Mouse (Mus musculus): Measurements from ENCODE around the gene Ttll11.

The Ttll11 gene

DNA sequence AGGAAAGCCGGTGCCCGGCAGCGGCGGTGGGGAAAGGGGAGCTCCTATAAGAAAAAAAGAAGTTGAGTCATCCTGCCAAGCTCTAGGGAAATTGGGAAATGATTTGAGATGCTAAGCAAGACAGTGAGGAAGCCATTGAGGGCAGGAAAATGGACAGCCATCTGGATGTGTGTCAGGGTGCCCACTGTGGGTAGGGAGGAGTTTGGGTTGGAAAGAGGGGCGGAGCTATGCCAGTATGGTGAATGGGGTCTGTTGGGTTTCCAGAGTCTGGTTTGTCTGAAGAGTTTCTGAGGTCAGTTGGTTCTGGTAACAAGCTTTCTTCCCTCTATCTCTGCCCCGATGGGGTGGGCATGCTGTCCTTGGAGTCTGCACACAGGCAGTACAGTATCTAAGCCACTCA, 256.4 kb downstream of the Ttll11 start:
- DNase-seq (ENCODE audit: low spot score in 2 of 2) = no peak

- DNase-seq (ENCODE audit: low spot score in 2 of 2) = no peak
These were observed 256.9 kb downstream of the Ttll11 start for GRCm38 (mm10) chr2:35722821-35723220.

DNA sequence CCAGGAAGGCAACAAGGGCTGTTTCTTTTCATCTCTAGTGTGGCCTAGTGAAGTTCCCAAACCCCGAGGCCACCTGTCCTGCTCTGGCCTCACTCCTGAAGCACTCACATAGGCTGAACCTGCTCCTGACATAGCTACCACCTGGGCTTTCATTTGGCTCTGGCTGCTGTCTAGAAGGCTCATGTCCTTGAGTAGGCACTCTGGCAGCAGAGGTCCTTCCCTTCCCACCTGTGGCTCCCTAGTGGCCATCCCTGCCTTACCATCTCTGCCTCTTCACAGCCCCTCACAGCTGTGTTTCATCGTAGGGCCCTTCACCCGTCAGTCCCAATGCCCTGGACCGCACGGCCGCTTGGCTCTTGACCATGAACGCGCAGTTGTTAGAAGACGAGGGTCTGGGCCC, 258.8 kb downstream of the Ttll11 start:
- no peak for DNase-seq (ENCODE audit: low spot score in 2 of 2)

DNA sequence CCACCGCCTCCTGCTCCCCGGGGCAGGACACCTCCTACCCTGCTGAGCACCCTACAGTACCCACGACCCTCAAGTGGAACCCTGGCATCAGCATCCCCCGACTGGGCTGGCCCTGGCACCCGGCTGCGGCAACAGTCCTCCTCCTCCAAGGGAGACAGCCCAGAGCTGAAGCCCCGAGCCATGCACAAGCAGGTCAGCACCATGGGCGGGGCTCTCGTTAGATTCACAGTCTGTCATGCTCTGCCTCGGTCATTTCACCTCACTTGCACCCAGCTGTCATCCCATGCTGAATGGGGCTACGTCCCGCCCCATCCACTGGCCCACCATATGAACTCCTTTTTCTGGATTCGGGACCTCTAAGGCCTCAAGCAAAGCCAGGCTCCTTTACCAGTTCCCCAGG, 259.2 kb downstream of the Ttll11 start:
- DNase-seq (ENCODE audit: low spot score in 2 of 2) = no peak

DNA sequence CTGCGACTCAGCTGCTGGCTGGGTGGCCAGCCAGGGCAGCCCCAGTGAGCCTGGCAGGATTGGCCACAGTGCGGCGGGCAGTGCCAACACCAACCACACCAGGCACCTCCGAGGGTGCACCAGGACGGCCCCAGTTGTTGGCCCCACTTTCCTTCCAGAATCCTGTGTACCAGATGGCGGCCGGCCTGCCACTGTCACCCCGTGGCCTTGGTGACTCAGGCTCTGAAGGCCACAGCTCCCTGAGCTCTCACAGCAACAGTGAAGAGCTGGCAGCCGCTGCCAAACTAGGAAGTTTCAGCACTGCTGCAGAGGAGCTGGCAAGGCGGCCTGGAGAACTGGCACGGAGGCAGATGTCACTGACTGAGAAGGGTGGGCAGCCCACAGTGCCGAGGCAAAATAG, 259.6 kb downstream of the Ttll11 start:
- peak in 1 of 2 experiments; percentile 52 for DNase-seq (ENCODE audit: low spot score in 2 of 2)

DNA sequence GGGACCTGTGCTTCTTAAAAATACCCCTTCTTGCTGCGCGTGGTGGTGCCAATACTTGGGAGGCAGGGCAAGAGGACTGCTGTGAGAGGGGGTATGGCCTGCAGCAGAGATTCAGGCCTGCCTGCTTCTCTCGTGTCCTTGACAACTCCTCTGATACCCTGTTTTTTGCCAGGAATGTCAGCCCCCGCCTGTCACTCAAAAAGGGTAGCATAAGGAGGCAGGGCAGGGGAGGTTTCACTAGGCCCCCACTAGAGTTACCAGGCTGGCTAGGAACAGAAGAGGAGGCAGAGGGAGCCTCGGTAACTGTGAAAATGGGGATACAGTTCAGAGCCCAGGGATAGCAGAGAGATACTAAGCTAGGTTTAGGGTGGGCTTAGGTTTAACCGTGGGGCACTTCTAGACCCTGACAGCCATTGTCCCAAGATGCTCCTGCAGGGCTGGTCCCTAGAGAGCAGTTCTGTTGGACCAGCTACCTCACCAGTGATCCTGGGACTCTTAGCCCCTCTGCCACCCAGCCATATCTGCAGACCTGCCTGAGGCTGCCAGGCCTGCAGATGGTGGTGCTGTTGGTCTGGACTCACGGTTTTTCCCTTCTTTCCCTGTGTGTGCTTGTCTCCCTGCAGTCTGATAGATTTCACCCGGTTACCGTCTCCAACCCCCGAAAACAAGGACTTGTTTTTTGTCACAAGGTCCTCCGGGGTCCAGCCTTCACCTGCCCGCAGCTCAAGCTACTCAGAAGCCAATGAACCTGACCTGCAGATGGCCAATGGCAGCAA, 260.3 kb downstream of the Ttll11 start:
- no peak for DNase-seq (ENCODE audit: low spot score in 2 of 2)

DNA sequence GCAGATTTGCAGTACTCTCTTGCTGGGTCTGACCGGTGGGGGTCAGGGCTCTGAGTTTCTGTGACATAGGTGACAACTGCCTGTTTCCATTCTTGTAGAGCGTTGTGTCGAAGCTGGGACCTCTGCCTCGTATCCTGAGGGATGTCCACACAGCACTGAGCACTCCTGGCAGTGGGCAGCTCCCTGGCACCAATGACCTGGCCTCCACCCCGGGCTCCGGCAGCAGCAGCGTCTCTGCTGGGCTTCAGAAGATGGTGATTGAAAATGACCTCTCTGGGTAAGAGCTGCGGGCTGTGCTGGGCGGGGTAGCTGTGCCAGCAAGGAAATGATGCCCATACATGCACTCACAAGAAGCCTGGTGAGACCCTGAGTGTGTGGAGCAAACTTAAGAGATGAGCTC, 261.1 kb downstream of the Ttll11 start:
- DNase-seq (ENCODE audit: low spot score in 2 of 2) = no peak

GRCm38 (mm10) chr2:35718003-35718500, 261.7 kb downstream of the Ttll11 start:
- DNase-seq (ENCODE audit: low spot score in 2 of 2) = no peak

- DNase-seq (ENCODE audit: low spot score in 2 of 2) = no peak
These were observed 263.5 kb downstream of the Ttll11 start for GRCm38 (mm10) chr2:35716175-35716574.

DNA sequence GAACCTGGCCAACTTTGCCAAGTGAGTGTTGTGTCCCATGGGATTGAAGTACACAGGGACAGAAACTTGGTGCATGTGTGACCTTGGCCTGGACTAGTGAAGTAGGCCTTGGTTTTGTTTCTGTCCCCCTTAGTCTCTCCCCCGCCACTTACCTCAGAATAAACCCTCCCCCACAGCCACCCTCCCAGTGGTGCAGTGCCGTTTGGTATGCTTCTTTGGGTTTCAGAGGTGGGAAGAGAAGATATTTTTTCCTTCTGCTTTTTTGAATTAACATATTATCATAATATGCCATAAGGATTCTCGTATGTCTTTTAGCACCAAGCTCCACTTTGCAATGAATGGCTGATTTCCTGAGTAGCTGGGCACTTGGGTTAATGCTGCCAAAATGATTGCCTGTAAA, 264.2 kb downstream of the Ttll11 start:
- no peak for DNase-seq (ENCODE audit: low spot score in 2 of 2)

DNA sequence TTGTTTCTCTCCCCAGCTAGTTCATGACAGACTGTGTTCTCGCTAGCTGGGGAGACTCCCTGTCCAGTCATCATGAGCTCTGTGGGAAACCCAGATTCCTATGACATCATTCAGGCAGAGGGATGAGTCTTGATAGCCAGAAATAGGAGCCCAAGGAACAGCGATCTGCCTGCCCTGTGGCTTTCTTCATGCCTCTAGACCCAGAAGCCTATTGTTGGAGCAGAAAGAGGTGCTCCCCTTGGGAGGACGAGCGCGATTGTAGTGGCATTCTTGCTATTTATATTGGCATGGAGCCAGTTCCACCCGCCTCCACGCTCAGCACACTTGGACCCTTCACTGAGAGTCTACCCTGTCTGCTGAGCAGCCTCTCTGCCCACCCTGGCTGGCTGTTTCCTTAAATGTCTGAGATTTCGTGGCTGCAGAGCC, 265.0 kb downstream of the Ttll11 start:
- DNase-seq (ENCODE audit: low spot score in 2 of 2) = no peak

DNA sequence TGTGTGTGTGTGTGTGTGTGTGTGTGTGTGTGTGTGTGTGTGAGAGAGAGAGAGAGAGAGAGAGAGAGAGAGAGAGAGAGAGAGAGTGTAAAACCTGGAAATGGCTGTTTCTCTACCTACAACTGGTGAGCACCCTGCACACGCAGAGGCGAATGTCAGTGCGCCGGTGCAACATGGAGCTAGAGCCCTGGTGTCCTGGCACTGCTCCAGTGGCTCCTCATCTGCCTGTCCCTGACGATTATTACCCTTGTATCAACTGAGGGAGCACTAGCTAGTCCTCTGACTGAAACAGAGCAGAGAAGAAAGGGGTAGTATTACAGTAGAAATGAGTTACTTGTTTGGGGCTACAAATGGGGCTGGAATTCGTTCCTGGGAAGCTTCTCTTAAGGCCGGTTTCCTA, 266.3 kb downstream of the Ttll11 start:
- DNase-seq (ENCODE audit: low spot score in 2 of 2) = no peak

GRCm38 (mm10) chr2:35712611-35713010, 267.1 kb downstream of the Ttll11 start:
- no peak for DNase-seq (ENCODE audit: low spot score in 2 of 2)

GRCm38 (mm10) chr2:35703241-35703640, 276.5 kb downstream of the Ttll11 start:
- DNase-seq (ENCODE audit: low spot score in 2 of 2) = peak in 1 of 2 experiments; percentile 45

DNA sequence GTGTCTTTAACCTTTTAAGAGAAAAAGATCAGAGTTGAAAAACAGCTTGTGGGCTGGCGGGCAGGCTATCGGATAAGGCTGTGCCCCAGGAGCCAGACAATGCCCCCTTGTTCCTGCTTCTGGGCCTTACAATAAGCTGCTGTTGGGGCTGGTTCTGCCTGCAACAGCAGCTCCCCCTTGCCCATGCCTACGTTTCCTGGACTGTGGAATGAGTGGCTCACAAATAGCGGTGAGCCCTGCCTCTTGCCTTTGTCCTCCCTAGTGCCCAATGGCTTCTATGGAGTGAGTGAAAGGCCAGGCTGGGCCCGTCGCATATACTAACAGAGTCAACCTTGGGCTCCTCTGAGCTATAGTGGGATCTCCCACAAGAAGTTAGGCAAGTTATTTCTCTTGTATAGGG, 277.1 kb downstream of the Ttll11 start:
- DNase-seq (ENCODE audit: low spot score in 2 of 2) = no peak

GRCm38 (mm10) chr2:35702001-35702400, 277.7 kb downstream of the Ttll11 start:
- no peak for DNase-seq (ENCODE audit: low spot score in 2 of 2)
